Mouse (Mus musculus) small intestine, adult 2 months (tissue): Measurements from ENCODE around the gene Bphl.

Experiments used
- CTCF ChIP-seq: fragments of 200-500 bp; IDR thresholded peaks from 2 replicates; pipeline ENCODE4 v1.5.1; 2012; ENCODE audit warnings: low read depth, mild to moderate bottlenecking, control low read depth, inconsistent platforms, low read length, moderate library complexity, mixed read lengths; ENCODE audit not compliant: insufficient replicate concordance, insufficient read length; ENCODE audit errors: extremely low read depth
- POLR2A ChIP-seq: fragments of 200-500 bp; IDR thresholded peaks from 2 replicates; pipeline ENCODE4 v1.6.1; 2012; ENCODE audit warnings: low read depth, mild to moderate bottlenecking, control low read depth, inconsistent platforms, low read length, moderate library complexity

GRCm38 (mm10) chr13:34084026-34084750 lies 46.8 kb downstream of the Bphl start:
- TF ChIP-seq CTCF (no peak), POLR2A (no peak)
